Mouse (Mus musculus) small intestine, adult 2 months (tissue): ENCODE data around the gene Dhrs7b. TPM values are rescaled to one million over a fixed set of nuclear protein-coding genes. Genes with fewer than 3 reads are reported as not detected.

ENCODE experiments used
- H3K27ac ChIP-seq: fragments of 200-500 bp; 2 replicates; pipeline ENCODE4 v1.5.1; 2012; ENCODE audit warnings: low read depth, low read length, control low read depth, inconsistent platforms; ENCODE audit not compliant: insufficient read depth
- H3K27me3 ChIP-seq: fragments of 200-500 bp; 2 replicates; pipeline ENCODE4 v1.6.1; 2012; ENCODE audit warnings: mild to moderate bottlenecking, moderate library complexity, low read length, inconsistent platforms; ENCODE audit not compliant: control insufficient read depth, insufficient read depth
- H3K36me3 ChIP-seq: fragments of 200-500 bp; 2 replicates; pipeline ENCODE4 v1.6.1; 2012; ENCODE audit warnings: mild to moderate bottlenecking, low read length, control low read depth, inconsistent platforms; ENCODE audit not compliant: control insufficient read depth, insufficient read depth
- H3K4me1 ChIP-seq: fragments of 200-500 bp; 2 replicates; pipeline ENCODE4 v1.6.1; 2012; ENCODE audit warnings: low read length, inconsistent platforms, mixed read lengths; ENCODE audit not compliant: control insufficient read depth, insufficient read depth, insufficient read length
- H3K4me3 ChIP-seq: fragments of 200-500 bp; 2 replicates; pipeline ENCODE4 v1.5.1; 2012; ENCODE audit warnings: low read depth, mild to moderate bottlenecking, control low read depth, inconsistent platforms, low read length, moderate library complexity
- CTCF ChIP-seq: fragments of 200-500 bp; IDR thresholded peaks from 2 replicates; pipeline ENCODE4 v1.5.1; 2012; ENCODE audit warnings: low read depth, mild to moderate bottlenecking, control low read depth, inconsistent platforms, low read length, moderate library complexity, mixed read lengths; ENCODE audit not compliant: insufficient replicate concordance, insufficient read length; ENCODE audit errors: extremely low read depth
- POLR2A ChIP-seq: fragments of 200-500 bp; IDR thresholded peaks from 2 replicates; pipeline ENCODE4 v1.6.1; 2012; ENCODE audit warnings: low read depth, mild to moderate bottlenecking, control low read depth, inconsistent platforms, low read length, moderate library complexity
- WGBS: fragments of 180-500 bp; shearing (Covaris S2); methylation state at CpG from one replicate; pipeline ENCODE4 v1.1.7; 2018; 5-methylcytosine and 5-hydroxymethylcytosine counted together
- polyA plus RNA-seq: library from polyadenylated mRNA; depleted of rRNA; stranded (reverse); fragments of >200 nt; gene quantifications from 2 replicates; pipeline ENCODE4 v1.2.3, GENCODE M21; 2012; rRNA removed

The Dhrs7b gene
- polyA plus RNA-seq, 1 experiment = 34.1 TPM

GRCm38 (mm10) chr11:60902001-60902400 lies 71.6 kb downstream of the Dhrs7b start:
- TF ChIP-seq POLR2A = no peak
- no peak for TF ChIP-seq CTCF
- no peaks in the 10 kb centered on the region for H3K4me1 ChIP-seq
- H3K4me3 ChIP-seq = no peak overlapping the region
- WGBS = 74% methylated on average over 7 of the region's 7 CpGs
- H3K36me3 ChIP-seq = peaks cover 5% of the 10 kb centered on the region; the same call in 1 of the 2 replicates
- H3K27ac ChIP-seq = no peak overlapping the region
- no peaks in the 10 kb centered on the region for H3K27me3 ChIP-seq

- 61% methylated on average over 4 of the region's 4 CpGs for WGBS
- no peak overlapping the region for H3K4me3 ChIP-seq
- no peaks in the 10 kb centered on the region for H3K4me1 ChIP-seq
- TF ChIP-seq CTCF = no peak
- TF ChIP-seq POLR2A = no peak
- H3K27me3 ChIP-seq = no peaks in the 10 kb centered on the region
- peaks cover 5% of the 10 kb centered on the region; the same call in 1 of the 2 replicates for H3K36me3 ChIP-seq
- H3K27ac ChIP-seq = no peak overlapping the region
These were observed 72.1 kb downstream of the Dhrs7b start for GRCm38 (mm10) chr11:60902486-60902885.

- peaks cover 5% of the 10 kb centered on the region; the same call in 1 of the 2 replicates for H3K36me3 ChIP-seq
- no peak overlapping the region for H3K27ac ChIP-seq
- no peaks in the 10 kb centered on the region for H3K27me3 ChIP-seq
- 81% methylated on average over 6 of the region's 6 CpGs for WGBS
- TF ChIP-seq POLR2A (no peak), CTCF (no peak)
- no peak overlapping the region for H3K4me3 ChIP-seq
- H3K4me1 ChIP-seq = no peaks in the 10 kb centered on the region
These were observed 73.2 kb downstream of the Dhrs7b start for GRCm38 (mm10) chr11:60903661-60904061.

GRCm38 (mm10) chr11:60905407-60906120 lies 75.1 kb downstream of the Dhrs7b start:
- no peak overlapping the region for H3K4me3 ChIP-seq
- WGBS = 91% methylated on average over 10 of the region's 10 CpGs
- no peak for TF ChIP-seq POLR2A
- H3K27ac ChIP-seq = no peak overlapping the region
- peaks cover 5% of the 10 kb centered on the region; the same call in 1 of the 2 replicates for H3K36me3 ChIP-seq
- H3K4me1 ChIP-seq = no peaks in the 10 kb centered on the region
- H3K27me3 ChIP-seq = no peaks in the 10 kb centered on the region

- no peaks in the 10 kb centered on the region for H3K27me3 ChIP-seq
- no peak overlapping the region for H3K4me3 ChIP-seq
- H3K4me1 ChIP-seq = no peaks in the 10 kb centered on the region
- WGBS = 90% methylated on average over 4 of the region's 4 CpGs
- no peak overlapping the region for H3K27ac ChIP-seq
- TF ChIP-seq POLR2A (no peak), CTCF (no peak)
- H3K36me3 ChIP-seq = peaks cover 5% of the 10 kb centered on the region; the same call in 1 of the 2 replicates
These were observed 76.0 kb downstream of the Dhrs7b start for GRCm38 (mm10) chr11:60906449-60906848.

- 61% methylated on average over 3 of the region's 3 CpGs for WGBS
- H3K4me1 ChIP-seq = peaks cover 5% of the 10 kb centered on the region
- H3K27me3 ChIP-seq = no peaks in the 10 kb centered on the region
- H3K27ac ChIP-seq = no peak overlapping the region
- TF ChIP-seq POLR2A (no peak), CTCF (no peak; the same call in 1 of the 2 replicates)
- H3K4me3 ChIP-seq = no peak overlapping the region
- H3K36me3 ChIP-seq = peaks cover 5% of the 10 kb centered on the region; the same call in 1 of the 2 replicates
These were observed 77.6 kb downstream of the Dhrs7b start for GRCm38 (mm10) chr11:60908073-60908472.

GRCm38 (mm10) chr11:60909626-60910025 lies 79.2 kb downstream of the Dhrs7b start:
- Histone ChIP-seq H3K4me3 (no peak overlapping the region), H3K36me3 (peaks cover 5% of the 10 kb centered on the region; the same call in 1 of the 2 replicates), H3K27me3 (no peaks in the 10 kb centered on the region), H3K4me1 (peaks cover 7% of the 10 kb centered on the region), H3K27ac (no peak overlapping the region)
- WGBS = 84% methylated on average over 1 of the region's 1 CpGs
- TF ChIP-seq CTCF = no peak
- TF ChIP-seq POLR2A = no peak

Other genes starting within 250 kb of the Dhrs7b start
- 18.9 and 32.4 TPM in 2 replicates for gene Llgl1, start 130.9 kb upstream of the Dhrs7b start, polyA plus RNA-seq
- 130 and 350 TPM in 2 replicates for gene Flii, start 103.4 kb upstream of the Dhrs7b start, polyA plus RNA-seq
- gene Mief2, start 102.2 kb upstream of the Dhrs7b start, polyA plus RNA-seq = 9.3 and 9.5 TPM in 2 replicates
- 3.0 and 4.7 TPM in 2 replicates for gene Top3a, start 53.3 kb upstream of the Dhrs7b start, polyA plus RNA-seq
- gene Smcr8, start 53.1 kb upstream of the Dhrs7b start, polyA plus RNA-seq = 3.8 and 5.8 TPM in 2 replicates
- 9.7 and 15.3 TPM in 2 replicates for gene Shmt1, start 18.9 kb upstream of the Dhrs7b start, polyA plus RNA-seq
- gene Tmem11, start 48.6 kb downstream of the Dhrs7b start, polyA plus RNA-seq = 35.6 and 55.5 TPM in 2 replicates
- gene Natd1, start 84.1 kb downstream of the Dhrs7b start, polyA plus RNA-seq = 7.1 and 13.2 TPM in 2 replicates
- gene Map2k3, start 101.4 kb downstream of the Dhrs7b start, polyA plus RNA-seq = 71.6 and 98.9 TPM in 2 replicates
- 0.81 and 1.0 TPM in 2 replicates for gene Kcnj12, start 191.9 kb downstream of the Dhrs7b start, polyA plus RNA-seq